Mouse (Mus musculus): ENCODE results near the gene Metap1d. TPM values are rescaled to one million over a fixed set of nuclear protein-coding genes. Genes with fewer than 3 reads are reported as not detected.

The Metap1d gene
- polyA plus RNA-seq, 1 experiment from 2014 or later, result 32.7 TPM

DNA sequence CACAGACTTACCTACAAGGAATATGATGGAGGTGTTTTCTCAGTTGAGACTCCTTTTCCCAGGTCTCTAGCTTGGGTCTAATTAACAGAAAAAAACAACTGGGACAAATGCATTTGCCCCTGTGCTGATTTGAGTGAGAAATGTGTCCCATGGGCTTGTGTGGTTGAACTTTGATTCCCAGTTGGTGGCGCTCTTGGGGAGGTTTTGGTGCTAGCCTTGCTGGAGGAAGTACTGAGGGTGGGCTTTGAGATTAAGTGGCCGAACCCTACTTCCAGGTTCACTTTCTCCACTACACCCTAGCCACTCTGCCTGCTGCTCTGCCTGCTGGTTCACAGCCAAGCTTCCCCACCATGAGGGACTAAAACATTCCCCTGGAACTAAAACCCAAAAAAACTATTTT is 3.5 kb upstream of the Metap1d start:
- Histone ChIP-seq H3K4me3 (replicated peaks; ENCODE audit: low read length) (no peak overlapping the region), H3K27me3 (ENCODE audit: control insufficient read depth, insufficient read depth, low read length) (peaks cover 3% of the 10 kb centered on the region; the same call in 1 of the 2 replicates), H3K9ac (no peak overlapping the region), H3K36me3 (replicated peaks; ENCODE audit: control insufficient read depth, insufficient read depth) (no peaks in the 10 kb centered on the region), H3K27ac (no peak overlapping the region), H3K4me1 (replicated peaks; ENCODE audit: control insufficient read depth, insufficient read depth, low read length) (peaks cover 6% of the 10 kb centered on the region; the same call in 1 of the 2 replicates), H3K9me3 (ENCODE audit: control insufficient read depth, low read length) (no peaks in the 10 kb centered on the region), H3K4me2 (replicated peaks) (no peak overlapping the region)
- no peak for DNase-seq (ENCODE audit: low spot score)
- ATAC-seq (ENCODE audit: low FRiP score), result no peak
- 14% methylated on average over 2 of the region's 2 CpGs for WGBS

- H3K9ac ChIP-seq, result no peak overlapping the region
- H3K4me1 ChIP-seq (replicated peaks; ENCODE audit: control insufficient read depth, insufficient read depth, low read length), result peaks cover 6% of the 10 kb centered on the region; the same call in 1 of the 2 replicates
- ATAC-seq (ENCODE audit: low FRiP score) (no peak), DNase-seq (ENCODE audit: low spot score) (no peak)
- H3K9me3 ChIP-seq (ENCODE audit: control insufficient read depth, low read length), result no peaks in the 10 kb centered on the region
- no peak overlapping the region for H3K27ac ChIP-seq
- H3K4me3 ChIP-seq (replicated peaks; ENCODE audit: low read length), result no peak overlapping the region
- peaks cover 3% of the 10 kb centered on the region; the same call in 1 of the 2 replicates for H3K27me3 ChIP-seq (ENCODE audit: control insufficient read depth, insufficient read depth, low read length)
- no peaks in the 10 kb centered on the region for H3K36me3 ChIP-seq (replicated peaks; ENCODE audit: control insufficient read depth, insufficient read depth)
- H3K4me2 ChIP-seq (replicated peaks), result no peak overlapping the region
- WGBS, result 68% methylated on average over 5 of the region's 5 CpGs
These were observed 1.3 kb upstream of the Metap1d start for GRCm38 (mm10) chr2:71451761-71452160.

GRCm38 (mm10) chr2:71453917-71454260 is 813 bp downstream of the Metap1d start:
- H3K4me1 ChIP-seq (replicated peaks; ENCODE audit: control insufficient read depth, insufficient read depth, low read length), result peaks cover 6% of the 10 kb centered on the region; the same call in 1 of the 2 replicates
- H3K4me3 ChIP-seq (replicated peaks; ENCODE audit: low read length), result peak overlapping the region; percentile 55
- ATAC-seq (ENCODE audit: low FRiP score), result no peak
- H3K4me2 ChIP-seq (replicated peaks), result peak overlapping the region; percentile 81
- peaks cover 3% of the 10 kb centered on the region; the same call in 1 of the 2 replicates for H3K27me3 ChIP-seq (ENCODE audit: control insufficient read depth, insufficient read depth, low read length)
- no peaks in the 10 kb centered on the region for H3K9me3 ChIP-seq (ENCODE audit: control insufficient read depth, low read length)
- H3K27ac ChIP-seq, result no peak overlapping the region
- DNase-seq (ENCODE audit: low spot score), result no peak
- WGBS, result 39% methylated on average over 4 of the region's 4 CpGs
- peak overlapping the region; percentile 59 for H3K9ac ChIP-seq
- H3K36me3 ChIP-seq (replicated peaks; ENCODE audit: control insufficient read depth, insufficient read depth), result no peaks in the 10 kb centered on the region

DNA sequence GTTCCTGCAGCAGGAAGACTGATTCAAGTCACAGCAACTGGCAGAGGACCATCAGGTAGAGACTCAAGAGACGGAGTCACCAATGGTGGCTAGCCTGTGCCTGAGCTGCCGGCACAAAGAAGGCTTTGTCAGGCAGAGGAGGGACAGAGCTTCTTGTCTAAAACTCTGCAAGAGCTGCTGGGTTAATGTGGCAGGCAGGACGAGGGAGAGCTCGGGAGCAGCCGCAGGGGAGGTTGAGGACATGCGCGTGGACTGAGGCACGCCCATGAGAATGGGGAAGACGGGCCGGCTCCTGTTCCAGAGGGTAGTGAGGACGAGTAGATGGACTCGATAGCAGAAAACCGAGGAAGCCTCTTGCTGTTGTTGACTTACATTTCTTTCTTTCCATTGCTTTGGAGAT is 5.5 kb downstream of the Metap1d start:
- no peak for DNase-seq (ENCODE audit: low spot score)
- Histone ChIP-seq H3K4me2 (replicated peaks) (no peak overlapping the region), H3K27ac (no peak overlapping the region), H3K36me3 (replicated peaks; ENCODE audit: control insufficient read depth, insufficient read depth) (no peaks in the 10 kb centered on the region), H3K4me3 (replicated peaks; ENCODE audit: low read length) (no peak overlapping the region), H3K9ac (no peak overlapping the region), H3K27me3 (ENCODE audit: control insufficient read depth, insufficient read depth, low read length) (no peaks in the 10 kb centered on the region), H3K4me1 (replicated peaks; ENCODE audit: control insufficient read depth, insufficient read depth, low read length) (peaks cover 5% of the 10 kb centered on the region; the same call in 1 of the 2 replicates), H3K9me3 (ENCODE audit: control insufficient read depth, low read length) (no peaks in the 10 kb centered on the region)
- no peak for ATAC-seq (ENCODE audit: low FRiP score)
- WGBS, result 63% methylated on average over 13 of the region's 13 CpGs

DNA sequence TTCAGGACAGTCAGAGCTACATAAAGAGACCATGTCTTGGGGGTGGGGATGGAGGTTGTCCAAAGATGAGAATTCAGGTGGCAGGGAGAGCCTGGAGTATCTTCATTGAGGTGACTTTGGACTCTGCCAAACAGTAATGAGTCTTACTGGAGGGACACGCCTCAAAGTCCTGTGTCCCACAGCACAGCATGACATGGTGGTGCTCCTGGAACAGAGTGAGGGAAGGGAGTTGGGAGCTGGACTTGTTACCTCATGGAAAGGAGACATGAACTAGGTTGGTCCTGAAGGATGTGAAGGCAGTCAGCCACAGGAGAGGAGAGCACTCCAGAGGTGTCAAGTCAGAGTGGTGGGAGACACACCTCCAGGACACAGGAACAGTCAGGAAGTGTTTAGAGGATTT is 6.6 kb downstream of the Metap1d start:
- Histone ChIP-seq H3K27me3 (ENCODE audit: control insufficient read depth, insufficient read depth, low read length) (no peaks in the 10 kb centered on the region), H3K27ac (no peak overlapping the region), H3K4me1 (replicated peaks; ENCODE audit: control insufficient read depth, insufficient read depth, low read length) (no peaks in the 10 kb centered on the region), H3K9me3 (ENCODE audit: control insufficient read depth, low read length) (no peaks in the 10 kb centered on the region), H3K36me3 (replicated peaks; ENCODE audit: control insufficient read depth, insufficient read depth) (no peaks in the 10 kb centered on the region), H3K4me3 (replicated peaks; ENCODE audit: low read length) (no peak overlapping the region), H3K9ac (no peak overlapping the region), H3K4me2 (replicated peaks) (no peak overlapping the region)
- ATAC-seq (ENCODE audit: low FRiP score), result no peak
- no peak for DNase-seq (ENCODE audit: low spot score)
- WGBS, result 100% methylated on average over 1 of the region's 1 CpGs

- ATAC-seq (ENCODE audit: low FRiP score), result no peak
- WGBS, result 73% methylated on average over 5 of the region's 6 CpGs
- Histone ChIP-seq H3K36me3 (replicated peaks; ENCODE audit: control insufficient read depth, insufficient read depth) (no peaks in the 10 kb centered on the region), H3K9ac (no peak overlapping the region), H3K4me2 (replicated peaks) (no peak overlapping the region), H3K4me1 (replicated peaks; ENCODE audit: control insufficient read depth, insufficient read depth, low read length) (peaks cover 3% of the 10 kb centered on the region), H3K27ac (no peak overlapping the region), H3K4me3 (replicated peaks; ENCODE audit: low read length) (no peak overlapping the region), H3K27me3 (ENCODE audit: control insufficient read depth, insufficient read depth, low read length) (no peaks in the 10 kb centered on the region), H3K9me3 (ENCODE audit: control insufficient read depth, low read length) (no peaks in the 10 kb centered on the region)
- DNase-seq (ENCODE audit: low spot score), result no peak
These were observed 8.1 kb downstream of the Metap1d start for GRCm38 (mm10) chr2:71461139-71461538.

DNA sequence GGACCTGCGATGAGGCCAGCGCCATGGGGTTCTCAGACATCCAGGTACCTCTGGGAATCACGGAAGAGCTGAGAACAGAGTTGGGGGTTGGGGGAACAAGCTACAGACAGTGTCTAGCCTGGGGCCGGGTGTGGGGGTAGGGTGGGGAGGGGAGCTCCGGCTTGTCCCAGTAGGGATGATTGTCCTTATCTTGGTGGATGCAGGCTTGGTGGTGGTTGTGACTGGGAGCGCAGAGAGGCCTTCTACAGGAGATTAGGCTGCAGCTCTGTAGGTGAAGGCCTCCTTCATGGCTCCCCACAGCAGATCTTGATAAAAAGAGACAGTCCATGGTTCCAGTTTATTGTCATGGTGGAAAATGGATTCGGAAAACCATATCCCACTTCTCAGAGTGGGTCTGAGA is 8.5 kb downstream of the Metap1d start:
- ATAC-seq (ENCODE audit: low FRiP score) (no peak), DNase-seq (ENCODE audit: low spot score) (no peak)
- Histone ChIP-seq H3K27ac (no peak overlapping the region), H3K27me3 (ENCODE audit: control insufficient read depth, insufficient read depth, low read length) (no peaks in the 10 kb centered on the region), H3K4me2 (replicated peaks) (no peak overlapping the region), H3K4me1 (replicated peaks; ENCODE audit: control insufficient read depth, insufficient read depth, low read length) (peaks cover 6% of the 10 kb centered on the region), H3K4me3 (replicated peaks; ENCODE audit: low read length) (no peak overlapping the region), H3K9ac (no peak overlapping the region), H3K9me3 (ENCODE audit: control insufficient read depth, low read length) (no peaks in the 10 kb centered on the region), H3K36me3 (replicated peaks; ENCODE audit: control insufficient read depth, insufficient read depth) (no peaks in the 10 kb centered on the region)
- WGBS, result 70% methylated on average over 7 of the region's 7 CpGs

DNA sequence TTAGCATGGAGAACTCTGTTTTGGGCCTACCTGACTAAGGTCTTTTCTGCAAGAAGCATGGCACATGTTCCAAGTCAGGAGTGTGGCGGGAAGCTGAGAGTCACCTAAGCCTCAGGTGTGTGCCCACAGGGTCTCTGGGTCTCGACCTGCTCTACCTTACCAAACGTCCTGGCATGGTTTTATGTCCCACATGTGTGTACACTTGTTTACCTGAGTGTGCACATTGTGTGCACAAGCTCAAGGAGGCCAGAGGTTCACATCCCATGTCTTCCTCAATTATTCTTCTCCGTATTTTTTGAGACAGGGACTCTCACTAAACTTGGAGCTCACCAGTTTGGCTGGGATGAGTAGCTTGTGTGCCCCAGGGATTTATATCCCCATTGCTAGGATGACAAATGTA is 9.0 kb downstream of the Metap1d start:
- 90% methylated on average over 4 of the region's 4 CpGs for WGBS
- H3K4me1 ChIP-seq (replicated peaks; ENCODE audit: control insufficient read depth, insufficient read depth, low read length), result peaks cover 6% of the 10 kb centered on the region
- no peak overlapping the region for H3K4me3 ChIP-seq (replicated peaks; ENCODE audit: low read length)
- H3K27ac ChIP-seq, result no peak overlapping the region
- H3K9ac ChIP-seq, result no peak overlapping the region
- H3K27me3 ChIP-seq (ENCODE audit: control insufficient read depth, insufficient read depth, low read length), result no peaks in the 10 kb centered on the region
- H3K36me3 ChIP-seq (replicated peaks; ENCODE audit: control insufficient read depth, insufficient read depth), result no peaks in the 10 kb centered on the region
- ATAC-seq (ENCODE audit: low FRiP score), result no peak
- no peak for DNase-seq (ENCODE audit: low spot score)
- H3K9me3 ChIP-seq (ENCODE audit: control insufficient read depth, low read length), result no peaks in the 10 kb centered on the region
- no peak overlapping the region for H3K4me2 ChIP-seq (replicated peaks)

DNA sequence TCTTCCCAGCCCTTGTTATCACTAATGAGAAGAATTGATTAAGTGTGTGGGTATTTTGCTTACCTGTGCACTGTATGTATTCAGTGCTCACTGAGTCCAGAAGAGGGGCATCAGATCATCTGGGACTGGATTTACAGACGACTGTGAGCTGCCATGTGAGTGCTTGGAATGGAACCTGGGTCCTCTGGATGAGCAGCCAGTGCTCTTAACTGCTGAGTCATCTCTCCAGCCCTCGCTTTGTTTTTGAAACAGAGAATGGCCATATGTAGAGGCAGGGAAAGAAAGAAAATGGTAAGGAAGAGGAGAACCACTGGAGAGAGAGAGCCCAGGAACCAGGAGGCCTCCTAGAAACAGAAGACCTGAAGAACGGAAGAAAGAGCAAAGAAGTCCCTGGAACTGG is 9.5 kb downstream of the Metap1d start:
- H3K36me3 ChIP-seq (replicated peaks; ENCODE audit: control insufficient read depth, insufficient read depth), result no peaks in the 10 kb centered on the region
- DNase-seq (ENCODE audit: low spot score), result no peak
- 76% methylated on average over 3 of the region's 3 CpGs for WGBS
- H3K9ac ChIP-seq, result no peak overlapping the region
- no peak for ATAC-seq (ENCODE audit: low FRiP score)
- H3K27ac ChIP-seq, result no peak overlapping the region
- H3K4me2 ChIP-seq (replicated peaks), result no peak overlapping the region
- H3K27me3 ChIP-seq (ENCODE audit: control insufficient read depth, insufficient read depth, low read length), result no peaks in the 10 kb centered on the region
- H3K4me3 ChIP-seq (replicated peaks; ENCODE audit: low read length), result no peak overlapping the region
- H3K4me1 ChIP-seq (replicated peaks; ENCODE audit: control insufficient read depth, insufficient read depth, low read length), result peaks cover 6% of the 10 kb centered on the region
- no peaks in the 10 kb centered on the region for H3K9me3 ChIP-seq (ENCODE audit: control insufficient read depth, low read length)

GRCm38 (mm10) chr2:71466103-71466502 is 13.0 kb downstream of the Metap1d start:
- Histone ChIP-seq H3K27me3 (ENCODE audit: control insufficient read depth, insufficient read depth, low read length) (no peaks in the 10 kb centered on the region), H3K4me2 (replicated peaks) (no peak overlapping the region), H3K4me1 (replicated peaks; ENCODE audit: control insufficient read depth, insufficient read depth, low read length) (peaks cover 6% of the 10 kb centered on the region), H3K9me3 (ENCODE audit: control insufficient read depth, low read length) (no peaks in the 10 kb centered on the region), H3K36me3 (replicated peaks; ENCODE audit: control insufficient read depth, insufficient read depth) (no peaks in the 10 kb centered on the region), H3K27ac (no peak overlapping the region), H3K4me3 (replicated peaks; ENCODE audit: low read length) (no peak overlapping the region), H3K9ac (peak overlapping the region; percentile 20; the same call in 1 of the 2 replicates)
- no peak for DNase-seq (ENCODE audit: low spot score)
- no peak; the same call in 1 of the 2 replicates for ATAC-seq (ENCODE audit: low FRiP score)
- WGBS, result 11% methylated on average over 6 of the region's 6 CpGs
